Mouse (Mus musculus) liver, postnatal 0 days (tissue): ENCODE results near the gene Arhgap11a. TPM values are rescaled to one million over a fixed set of nuclear protein-coding genes. Genes with fewer than 3 reads are reported as not detected.

ENCODE experiments used
- ATAC-seq: fragments of 200-750 bp; cut with Nextera tagmentation; 2 replicates; pipeline ENCODE4 v1.8.0; 2017; ENCODE audit warnings: mild to moderate bottlenecking, moderate library complexity
- DNase-seq: peaks from one replicate; pipeline ENCODE4 v3.0.0-alpha.2; 2016
- H3K27ac ChIP-seq: fragments of 300-500 bp; sonication (generic); 2 replicates; pipeline ENCODE4 v1.5.1; 2014; ENCODE audit warnings: antibody characterized with exemption, moderate library complexity, mild to moderate bottlenecking, low read depth
- H3K27me3 ChIP-seq: fragments of 300-500 bp; sonication (generic); 2 replicates; pipeline ENCODE4 v1.6.1; 2014; ENCODE audit warnings: low read length, control low read depth, mixed read lengths; ENCODE audit not compliant: insufficient read depth
- H3K36me3 ChIP-seq: fragments of 300-500 bp; sonication (generic); replicated peaks from 2 replicates; pipeline ENCODE4 v1.6.1; 2014; ENCODE audit warnings: mild to moderate bottlenecking, control low read depth, low read length, moderate library complexity, mixed read lengths; ENCODE audit not compliant: insufficient read depth
- H3K4me1 ChIP-seq: fragments of 300-500 bp; sonication (generic); 2 replicates; pipeline ENCODE4 v1.6.1; 2014; ENCODE audit warnings: antibody characterized with exemption, mild to moderate bottlenecking, control low read depth; ENCODE audit not compliant: insufficient read depth
- H3K4me2 ChIP-seq: fragments of 300-500 bp; sonication (generic); 2 replicates; pipeline ENCODE4 v1.6.1; 2014; ENCODE audit warnings: low read depth, mild to moderate bottlenecking, low read length, moderate library complexity, mixed read lengths
- H3K4me3 ChIP-seq: fragments of 300-500 bp; sonication (generic); 2 replicates; pipeline ENCODE4 v1.5.1; 2014; ENCODE audit warnings: low read depth, low read length
- H3K9ac ChIP-seq: fragments of 300-500 bp; sonication (generic); replicated peaks from 2 replicates; pipeline ENCODE4 v1.6.1; 2014; ENCODE audit warnings: mild to moderate bottlenecking, moderate library complexity
- H3K9me3 ChIP-seq: fragments of 300-500 bp; sonication (generic); 2 replicates; pipeline ENCODE4 v1.6.1; 2016; ENCODE audit warnings: mild to moderate bottlenecking, control low read depth, low read length, mixed read lengths
- CTCF ChIP-seq: sonication (generic); IDR thresholded peaks from 2 replicates; pipeline ENCODE4 v1.5.1; 2016; ENCODE audit warnings: antibody characterized with exemption, low read depth
- EP300 ChIP-seq: IDR thresholded peaks from 2 replicates; pipeline ENCODE4 v1.6.1; 2016; ENCODE audit warnings: antibody characterized with exemption, low read depth, mild to moderate bottlenecking
- WGBS: fragments of 180-500 bp; shearing (Covaris S2); extraction: QIAGEN DNeasy Blood & Tissue Kit; methylation state at CpG from one replicate; pipeline ENCODE4 v1.1.7; 2014; ENCODE audit not compliant: insufficient replicate concordance; 5-methylcytosine and 5-hydroxymethylcytosine counted together
- polyA plus RNA-seq: library from polyadenylated mRNA; unstranded; fragments of >200 nt; fragmentation: Nextera tagmentation; extraction: Ambion mirVana; gene quantifications from 2 replicates; pipeline ENCODE4 v1.2.1, GENCODE M21; 2015

The Arhgap11a gene
- polyA plus RNA-seq, result 7.7 and 8.0 TPM in 2 replicates

DNA sequence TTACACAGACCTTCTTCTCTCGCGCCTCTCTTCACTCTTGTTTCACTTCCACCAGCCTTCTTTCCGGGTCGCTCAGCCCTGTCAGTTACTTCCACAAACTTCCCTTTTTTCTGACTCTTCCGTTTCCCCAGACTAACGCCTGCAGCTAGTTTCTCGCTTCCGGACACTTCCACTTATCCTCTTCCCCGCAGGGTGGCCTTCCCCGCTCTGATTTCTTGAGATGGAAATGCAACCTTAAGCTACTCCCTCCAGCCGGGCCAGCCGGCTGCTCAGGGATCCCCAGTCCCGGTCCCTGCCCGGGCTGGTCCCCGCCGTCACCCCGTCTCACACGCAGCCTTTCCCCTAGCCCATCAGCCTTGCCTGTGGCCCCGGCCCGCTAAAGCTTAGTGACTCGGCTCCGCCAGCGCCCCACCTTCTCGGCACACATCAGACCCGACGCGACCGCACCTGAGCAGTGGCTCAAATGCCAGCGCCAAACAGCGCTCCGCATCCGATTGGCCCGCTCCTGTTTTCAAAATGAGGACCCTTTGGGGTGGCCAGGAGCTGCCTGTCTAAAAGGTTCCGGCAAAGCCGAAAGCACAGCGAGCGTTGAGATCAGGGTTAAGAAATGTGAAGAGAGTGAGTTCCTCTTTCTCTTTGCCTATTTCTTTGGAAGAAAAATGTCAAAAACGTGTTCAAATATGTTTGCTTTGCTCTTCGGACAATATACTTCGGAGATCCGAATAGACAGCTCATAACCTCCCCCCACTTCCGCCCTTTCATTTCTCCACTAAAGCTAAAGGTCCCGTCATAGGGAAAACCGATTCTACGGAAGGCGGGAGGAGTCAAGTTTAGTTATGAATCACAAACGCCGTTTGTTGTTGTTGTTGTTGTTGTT is at the start of gene Arhgap11a:
Gene Arhgap11a, minus strand, starts transcription at position 417 of the 877 bp plus-strand sequence.
- peak within 1 kb of the TSS; percentile 75 for H3K4me2 ChIP-seq
- H3K9me3 ChIP-seq, result no peaks in the 10 kb centered on the region
- H3K9ac ChIP-seq, result peak within 1 kb of the TSS; percentile 78
- peak within 1 kb of the TSS; percentile 84 for H3K4me3 ChIP-seq
- under 1% methylated on average over 48 of the region's 48 CpGs for WGBS
- peaks cover 24% of the 10 kb centered on the region for H3K4me1 ChIP-seq
- TF ChIP-seq CTCF, result 0 out of 2 replicates have a peak, but pooled peaks have one; percentile 6
- peak; percentile 90 for TF ChIP-seq EP300
- H3K36me3 ChIP-seq, result peaks cover 8% of the 10 kb centered on the region
- peak within 1 kb of the TSS; percentile 93 for H3K27ac ChIP-seq
- DNase-seq, result peak; percentile 93
- peak; percentile 98 for ATAC-seq
- H3K27me3 ChIP-seq, result no peaks in the 10 kb centered on the region

DNA sequence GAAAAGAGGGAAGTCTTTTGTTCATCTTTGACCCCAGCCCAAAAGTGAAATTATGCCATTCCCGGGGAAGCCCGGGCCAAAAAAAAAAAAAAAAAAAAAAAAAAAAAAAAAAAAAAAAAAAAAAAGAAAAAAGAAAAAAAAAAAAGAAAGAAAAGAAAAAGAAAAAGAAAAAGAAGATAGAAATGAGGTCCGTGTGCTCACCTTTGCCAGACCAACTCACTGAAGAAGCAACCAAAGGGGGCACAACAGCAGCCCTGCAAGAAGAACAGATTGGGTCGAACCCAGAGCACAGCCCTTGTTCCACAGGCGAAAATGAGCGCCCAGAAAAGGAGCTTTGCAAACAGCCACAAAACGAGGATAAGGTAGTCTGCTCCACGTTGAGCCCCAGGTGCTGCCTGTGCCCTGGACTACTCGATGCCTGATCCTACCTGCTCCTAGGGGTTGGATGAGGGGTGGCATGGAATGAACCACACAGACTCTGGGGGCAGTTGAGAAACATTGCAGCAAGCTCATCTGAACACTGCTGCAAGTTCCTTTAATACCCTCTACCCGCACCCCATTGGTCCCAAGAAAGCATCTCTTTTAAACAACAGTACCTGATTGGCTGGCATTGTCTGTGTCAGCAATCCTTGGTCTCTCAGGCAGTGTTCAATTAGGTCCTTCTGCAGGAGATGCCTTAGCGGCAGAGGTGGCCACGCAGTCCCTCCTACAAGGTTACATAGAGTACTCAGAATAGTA is 45.1 kb upstream of the Arhgap11a start:
- no peaks in the 10 kb centered on the region for H3K27me3 ChIP-seq
- H3K27ac ChIP-seq, result no peak overlapping the region
- no peaks in the 10 kb centered on the region for H3K4me1 ChIP-seq
- H3K9ac ChIP-seq, result no peak overlapping the region
- H3K9me3 ChIP-seq, result no peaks in the 10 kb centered on the region
- DNase-seq (no peak), ATAC-seq (no peak)
- TF ChIP-seq EP300 (no peak), CTCF (no peak)
- H3K4me3 ChIP-seq, result no peak overlapping the region
- no peaks in the 10 kb centered on the region for H3K36me3 ChIP-seq
- no peak overlapping the region for H3K4me2 ChIP-seq
- WGBS, result 77% methylated on average over 10 of the region's 12 CpGs

DNA sequence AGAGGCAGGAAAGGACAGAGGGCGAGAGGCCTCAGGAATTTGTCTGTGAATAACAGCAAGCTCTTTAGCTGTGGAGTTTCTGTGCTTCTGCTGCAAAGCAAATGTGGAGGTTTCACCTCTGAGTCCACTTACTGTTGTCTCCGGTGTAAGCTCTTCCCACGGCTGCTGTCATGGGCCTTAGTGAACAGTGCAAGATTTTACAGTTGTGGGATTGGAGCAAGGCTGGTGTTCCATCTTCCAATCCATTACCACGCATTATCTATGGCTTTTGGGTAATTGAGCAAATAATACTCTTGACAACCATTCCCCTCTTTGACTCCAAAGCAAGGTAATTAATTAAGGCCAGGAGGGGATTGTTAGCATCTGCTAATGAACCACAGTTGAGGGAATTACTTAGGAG is 38.7 kb upstream of the Arhgap11a start:
- Histone ChIP-seq H3K4me1 (no peaks in the 10 kb centered on the region), H3K27ac (no peak overlapping the region), H3K4me3 (no peak overlapping the region), H3K27me3 (no peaks in the 10 kb centered on the region), H3K4me2 (no peak overlapping the region), H3K36me3 (no peaks in the 10 kb centered on the region), H3K9ac (no peak overlapping the region), H3K9me3 (no peaks in the 10 kb centered on the region)
- TF ChIP-seq EP300, result no peak
- no peak for TF ChIP-seq CTCF
- WGBS, result 74% methylated on average over 4 of the region's 4 CpGs
- no peak for DNase-seq
- no peak for ATAC-seq

DNA sequence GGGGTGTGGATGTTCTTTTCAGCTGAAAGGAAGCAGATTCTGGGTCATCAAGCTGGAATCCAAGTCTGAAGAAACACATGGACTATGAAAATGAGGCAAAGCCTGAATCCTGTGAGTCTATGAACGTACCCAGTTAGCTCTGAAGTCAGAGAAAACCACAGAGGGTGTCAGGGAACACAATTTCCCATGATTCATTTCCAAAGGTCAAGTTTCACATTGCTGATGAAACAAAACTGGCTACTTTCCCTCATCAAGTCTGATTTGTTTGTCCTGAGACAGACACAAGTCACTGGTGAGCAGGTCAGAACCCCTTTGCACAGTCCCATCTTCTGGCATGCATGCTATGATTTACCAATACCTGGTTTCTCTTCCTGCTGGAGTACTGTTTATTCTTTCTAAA is 37.6 kb upstream of the Arhgap11a start:
- H3K36me3 ChIP-seq, result no peaks in the 10 kb centered on the region
- no peak for TF ChIP-seq EP300
- TF ChIP-seq CTCF, result no peak
- WGBS, result 58% methylated on average over 1 of the region's 1 CpGs
- no peak overlapping the region for H3K4me2 ChIP-seq
- no peaks in the 10 kb centered on the region for H3K27me3 ChIP-seq
- no peak overlapping the region for H3K27ac ChIP-seq
- H3K9me3 ChIP-seq, result no peaks in the 10 kb centered on the region
- ATAC-seq (no peak), DNase-seq (no peak)
- H3K9ac ChIP-seq, result no peak overlapping the region
- no peak overlapping the region for H3K4me3 ChIP-seq
- H3K4me1 ChIP-seq, result no peaks in the 10 kb centered on the region

DNA sequence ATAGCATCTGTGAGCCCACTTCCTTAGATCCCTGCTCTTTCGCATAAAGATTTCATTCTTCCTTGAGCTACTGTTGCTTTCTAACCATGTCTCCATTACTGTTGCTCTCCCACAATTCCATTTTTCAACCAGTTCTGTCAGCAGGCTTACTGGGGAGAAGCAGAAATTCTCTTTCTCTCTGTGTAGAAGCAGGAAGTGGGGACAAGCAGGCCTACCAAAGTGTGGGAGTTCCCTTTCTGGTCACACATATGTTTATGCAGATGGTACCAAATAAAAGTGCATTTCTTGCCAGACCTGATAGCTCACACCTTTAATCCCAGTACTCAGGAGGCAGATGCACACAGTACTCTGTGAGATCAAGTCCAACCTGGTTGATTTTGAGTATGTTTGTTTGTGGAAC is 21.7 kb upstream of the Arhgap11a start:
- no peaks in the 10 kb centered on the region for H3K4me1 ChIP-seq
- no peaks in the 10 kb centered on the region for H3K36me3 ChIP-seq
- no peak overlapping the region for H3K27ac ChIP-seq
- DNase-seq (no peak), ATAC-seq (no peak)
- H3K4me2 ChIP-seq, result no peak overlapping the region
- no peak for TF ChIP-seq CTCF
- no peak for TF ChIP-seq EP300
- no peaks in the 10 kb centered on the region for H3K27me3 ChIP-seq
- no peak overlapping the region for H3K4me3 ChIP-seq
- H3K9me3 ChIP-seq, result no peaks in the 10 kb centered on the region
- WGBS, result 73% methylated on average over 1 of the region's 1 CpGs
- H3K9ac ChIP-seq, result no peak overlapping the region

DNA sequence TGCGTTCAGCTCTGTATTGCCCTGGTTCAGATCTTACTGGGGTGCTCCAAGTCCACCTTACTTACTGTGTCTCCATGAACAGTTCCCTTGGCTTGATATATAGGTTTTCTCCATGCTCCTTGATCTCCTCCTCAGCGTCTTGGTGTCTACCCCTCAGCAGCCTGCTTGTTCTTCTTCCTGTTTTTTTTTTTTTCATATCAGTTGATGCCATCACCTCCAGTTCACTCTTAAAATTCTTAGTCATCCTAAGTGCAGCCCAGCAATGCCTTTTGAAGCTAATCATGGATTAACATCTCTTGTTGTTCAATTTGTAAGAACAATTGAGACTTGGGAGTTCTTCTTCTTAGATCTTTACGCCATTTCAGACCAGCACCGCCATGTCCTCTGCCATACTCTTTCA is 19.9 kb upstream of the Arhgap11a start:
- 69% methylated on average over 4 of the region's 4 CpGs for WGBS
- no peak overlapping the region for H3K27ac ChIP-seq
- no peaks in the 10 kb centered on the region for H3K36me3 ChIP-seq
- H3K4me2 ChIP-seq, result no peak overlapping the region
- no peaks in the 10 kb centered on the region for H3K4me1 ChIP-seq
- H3K9me3 ChIP-seq, result no peaks in the 10 kb centered on the region
- no peak overlapping the region for H3K4me3 ChIP-seq
- no peak for DNase-seq
- H3K9ac ChIP-seq, result no peak overlapping the region
- no peak for ATAC-seq
- no peaks in the 10 kb centered on the region for H3K27me3 ChIP-seq
- no peak for TF ChIP-seq EP300
- TF ChIP-seq CTCF, result no peak
